Mouse (Mus musculus) MEL (cell line): ENCODE results near the gene Acpp. TPM values are rescaled to one million over a fixed set of nuclear protein-coding genes. Genes with fewer than 3 reads are reported as not detected.

Experiments
- DNase-seq: peaks from one replicate; pipeline ENCODE4 v3.0.0; 2011; ENCODE audit warnings: low read depth, low spot score
- H3K27ac ChIP-seq: 2 replicates; pipeline ENCODE4 v1.5.1; 2012; ENCODE audit warnings: low read depth, mild to moderate bottlenecking, control low read depth, low read length, moderate library complexity; ENCODE audit not compliant: control insufficient read depth
- H3K27me3 ChIP-seq, 2 experiments: fragments of 150-350 bp in 1 of 2; sonication (generic) in 1 of 2; 2 replicates each; pipeline ENCODE4 v1.6.1; 2012; ENCODE audit warnings: low read length in 2 of 2, mild to moderate bottlenecking in 2 of 2, improper control_type of control experiment in 1 of 2, moderate library complexity in 1 of 2; ENCODE audit not compliant: insufficient read depth in 2 of 2, control insufficient read depth in 1 of 2
- H3K36me3 ChIP-seq, 2 experiments: 2 replicates each; pipeline ENCODE4 v1.6.1; 2012 to 2014; ENCODE audit warnings: low read length in 2 of 2, improper control_type of control experiment in 1 of 2, inconsistent platforms in 1 of 2, mild to moderate bottlenecking in 1 of 2; ENCODE audit not compliant: insufficient read depth in 2 of 2, control insufficient read depth in 1 of 2
- H3K4me1 ChIP-seq, 2 experiments: fragments of 150-350 bp in 1 of 2; sonication (generic) in 1 of 2; 2 replicates each; pipeline ENCODE4 v1.6.1; 2012; ENCODE audit warnings: low read length in 2 of 2, improper control_type of control experiment in 1 of 2, mild to moderate bottlenecking in 1 of 2; ENCODE audit not compliant: insufficient read depth in 2 of 2, control insufficient read depth in 1 of 2
- H3K4me3 ChIP-seq, 2 experiments: fragments of 150-350 bp in 1 of 2; sonication (generic) in 1 of 2; 2 replicates each; pipeline ENCODE4 v1.5.1; 2012; ENCODE audit warnings: low read depth in 2 of 2, low read length in 2 of 2, mild to moderate bottlenecking in 2 of 2, moderate library complexity in 2 of 2, control low read depth in 1 of 2, improper control_type of control experiment in 1 of 2; ENCODE audit not compliant: control insufficient read depth in 1 of 2, insufficient read depth in 1 of 2
- H3K79me2 ChIP-seq: 2 replicates; pipeline ENCODE4 v1.6.1; 2012; ENCODE audit warnings: mild to moderate bottlenecking, low read length, moderate library complexity; ENCODE audit not compliant: control insufficient read depth, poor library complexity, insufficient read depth
- H3K9ac ChIP-seq: 2 replicates; pipeline ENCODE4 v1.6.1; 2012; ENCODE audit warnings: low read depth, mild to moderate bottlenecking, control low read depth, low read length, moderate library complexity; ENCODE audit not compliant: control insufficient read depth, poor library complexity, severe bottlenecking
- H3K9me3 ChIP-seq: fragments of 150-350 bp; sonication (generic); replicated peaks from 2 replicates; pipeline ENCODE4 v1.6.1; 2012; ENCODE audit warnings: mild to moderate bottlenecking, low read length, improper control_type of control experiment, moderate library complexity; ENCODE audit not compliant: insufficient read depth
- BHLHE40 ChIP-seq: IDR thresholded peaks from 2 replicates; pipeline ENCODE4 v1.6.1; 2012; ENCODE audit warnings: low read depth, mild to moderate bottlenecking, inconsistent platforms, low read length, improper control_type of control experiment, borderline replicate concordance
- CHD1 ChIP-seq: IDR thresholded peaks from 2 replicates; pipeline ENCODE4 v1.6.1; 2012; ENCODE audit warnings: low read depth, mild to moderate bottlenecking, inconsistent platforms, low read length, improper control_type of control experiment
- CHD2 ChIP-seq: IDR thresholded peaks from 2 replicates; pipeline ENCODE4 v1.6.1; 2011; ENCODE audit warnings: low read length, improper control_type of control experiment
- CTCF ChIP-seq, 3 experiments: IDR thresholded peaks in 2 of 3; conservative IDR thresholded peaks in 1 of 3; 2 replicates each; pipeline ENCODE4 v1.5.1; 2011 to 2012; ENCODE audit warnings: low read length in 3 of 3, low read depth in 2 of 3, mild to moderate bottlenecking in 2 of 3, improper control_type of control experiment in 1 of 3, inconsistent platforms in 1 of 3, mixed read lengths in 1 of 3, moderate library complexity in 1 of 3; ENCODE audit not compliant: control insufficient read depth in 1 of 3, insufficient read depth in 1 of 3, poor library complexity in 1 of 3, severe bottlenecking in 1 of 3
- E2F4 ChIP-seq: IDR thresholded peaks from 2 replicates; pipeline ENCODE4 v1.6.1; 2011; ENCODE audit warnings: low read depth, low read length, improper control_type of control experiment, borderline replicate concordance
- EP300 ChIP-seq, 2 experiments: IDR thresholded peaks; 2 replicates each; pipeline ENCODE4 v1.6.1; 2011; ENCODE audit warnings: improper control_type of control experiment in 2 of 2, low read length in 2 of 2, low read depth in 1 of 2, mild to moderate bottlenecking in 1 of 2
- KAT2A ChIP-seq: conservative IDR thresholded peaks from 2 replicates; pipeline ENCODE4 v1.6.1; 2012; ENCODE audit warnings: low read depth, low read length, improper control_type of control experiment, inconsistent platforms
- MAFK ChIP-seq: IDR thresholded peaks from 2 replicates; pipeline ENCODE4 v1.6.1; 2011; ENCODE audit warnings: low read depth, mild to moderate bottlenecking, low read length, improper control_type of control experiment, borderline replicate concordance
- MAX ChIP-seq: IDR thresholded peaks from 2 replicates; pipeline ENCODE4 v1.6.1; 2011; ENCODE audit warnings: low read length, improper control_type of control experiment
- MAZ ChIP-seq: IDR thresholded peaks from 2 replicates; pipeline ENCODE4 v1.6.1; 2012; ENCODE audit warnings: low read depth, mild to moderate bottlenecking, inconsistent platforms, low read length, improper control_type of control experiment
- MYB ChIP-seq: IDR thresholded peaks from 2 replicates; pipeline ENCODE4 v1.6.1; 2011; ENCODE audit warnings: mild to moderate bottlenecking, low read depth, low read length, improper control_type of control experiment
- MYC ChIP-seq: IDR thresholded peaks from 2 replicates; pipeline ENCODE4 v1.6.1; 2011; ENCODE audit warnings: low read depth, mild to moderate bottlenecking, low read length, improper control_type of control experiment, moderate library complexity
- NRF1 ChIP-seq: IDR thresholded peaks from 2 replicates; pipeline ENCODE4 v1.6.1; 2014; ENCODE audit warnings: low read depth, mild to moderate bottlenecking, inconsistent platforms, low read length, improper control_type of control experiment, moderate library complexity; ENCODE audit not compliant: poor library complexity, insufficient read depth, severe bottlenecking
- POLR2A ChIP-seq, 2 experiments: IDR thresholded peaks; 2 replicates each; pipeline ENCODE4 v1.6.1; 2011 to 2012; ENCODE audit warnings: low read length in 2 of 2, mild to moderate bottlenecking in 2 of 2, control low read depth in 1 of 2, improper control_type of control experiment in 1 of 2, low read depth in 1 of 2, moderate library complexity in 1 of 2; ENCODE audit not compliant: control insufficient read depth in 1 of 2, insufficient read depth in 1 of 2, poor library complexity in 1 of 2
- POLR2AphosphoS5 ChIP-seq: IDR thresholded peaks from 2 replicates; pipeline ENCODE4 v1.6.1; 2012; ENCODE audit warnings: low read depth, borderline replicate concordance, mild to moderate bottlenecking, inconsistent platforms, low read length, moderate library complexity, mixed read lengths
- SMC3 ChIP-seq: IDR thresholded peaks from 2 replicates; pipeline ENCODE4 v1.6.1; 2011; ENCODE audit warnings: low read depth, low read length, improper control_type of control experiment
- USF1 ChIP-seq: IDR thresholded peaks from 2 replicates; pipeline ENCODE4 v1.6.1; 2014; ENCODE audit warnings: low read depth, mild to moderate bottlenecking, inconsistent platforms, low read length, improper control_type of control experiment, moderate library complexity
- USF2 ChIP-seq, 2 experiments: IDR thresholded peaks; 2 replicates each; pipeline ENCODE4 v1.6.1; 2011 to 2012; ENCODE audit warnings: improper control_type of control experiment in 2 of 2, low read length in 2 of 2, borderline replicate concordance in 1 of 2, inconsistent platforms in 1 of 2, low read depth in 1 of 2, mild to moderate bottlenecking in 1 of 2; ENCODE audit not compliant: insufficient read depth in 1 of 2
- ZC3H11A ChIP-seq: IDR thresholded peaks from 2 replicates; pipeline ENCODE4 v1.6.1; 2012; ENCODE audit warnings: low read depth, mild to moderate bottlenecking, inconsistent platforms, low read length, improper control_type of control experiment
- ZKSCAN1 ChIP-seq: IDR thresholded peaks from 2 replicates; pipeline ENCODE4 v1.6.1; 2012; ENCODE audit warnings: low read depth, mild to moderate bottlenecking, inconsistent platforms, low read length, improper control_type of control experiment, moderate library complexity
- polyA plus RNA-seq, 2 experiments: library from polyadenylated mRNA; stranded (reverse) in 1 of 2; unstranded in 1 of 2; fragments of >175 nt in 1 of 2; fragments of >200 nt in 1 of 2; gene quantifications; 2 replicates each; pipeline versions ENCODE4 v1.2.1 to v1.2.4; 2012; ENCODE audit warnings: low replicate concordance in 2 of 2, low read depth in 1 of 2; ENCODE audit not compliant: insufficient read length in 2 of 2, insufficient read depth in 1 of 2, missing spikeins in 1 of 2
- total RNA-seq: library from RNA; depleted of rRNA; stranded (reverse); fragments of 300-350 nt; gene quantifications from 2 replicates; pipeline ENCODE4 v1.2.3, GENCODE M21; 2012

The Acpp gene
- total and polyA plus RNA-seq, 3 experiments = 0.03 TPM; not detected in 2

- H3K4me1 ChIP-seq = peaks cover 9 to 13% of the 10 kb centered on the region in 2 experiments
- no peak overlapping the region for H3K27ac ChIP-seq
- no peaks in the 10 kb centered on the region for H3K27me3 ChIP-seq
- no peaks in the 10 kb centered on the region for H3K9me3 ChIP-seq
- H3K4me3 ChIP-seq = no peak overlapping the region
- DNase-seq = no peak
- peaks cover 0 to 10% of the 10 kb centered on the region in 2 experiments; a peak in 3 of 4 replicates for H3K36me3 ChIP-seq
- TF ChIP-seq SMC3 (no peak), MAX (no peak), BHLHE40 (no peak), CHD1 (no peak), CTCF (IDR thresholded peaks at IDR 0.05 in 2 of 3, conservative IDR thresholded peaks at IDR 0.05 in 1 of 3; ENCODE audit: control insufficient read depth in 1 of 3, insufficient read depth in 1 of 3, low read depth in 2 of 3, low read length in 3 of 3, poor library complexity in 1 of 3, severe bottlenecking in 1 of 3) (no peak), NRF1 (no peak), MYB (no peak), MAFK (no peak), CHD2 (no peak), ZKSCAN1 (no peak), POLR2AphosphoS5 (no peak), USF2 (IDR thresholded peaks at IDR 0.05; ENCODE audit: borderline replicate concordance in 1 of 2, insufficient read depth in 1 of 2, low read depth in 1 of 2, low read length in 2 of 2) (no peak), MYC (no peak)
- H3K79me2 ChIP-seq = peaks cover 13% of the 10 kb centered on the region
- no peak overlapping the region for H3K9ac ChIP-seq
Observed at GRCm38 (mm10) chr9:104251687-104252086, 85.9 kb downstream of the Acpp start.

- no peak for TF ChIP-seq USF1
- no peak for TF ChIP-seq E2F4
- TF ChIP-seq CHD1 = no peak
- TF ChIP-seq ZC3H11A = no peak
- TF ChIP-seq KAT2A = no peak
- TF ChIP-seq EP300 (IDR thresholded peaks at IDR 0.05; ENCODE audit: low read depth in 1 of 2, low read length in 2 of 2) = no peak
- TF ChIP-seq MAZ = no peak
- no peak for TF ChIP-seq POLR2A (IDR thresholded peaks at IDR 0.05; ENCODE audit: control insufficient read depth in 1 of 2, insufficient read depth in 1 of 2, low read depth in 1 of 2, low read length in 2 of 2, poor library complexity in 1 of 2)
- no peak for TF ChIP-seq MYB
- TF ChIP-seq BHLHE40 = no peak
- TF ChIP-seq, all 39 proteins: peak for 0
- no peak for DNase-seq
Observed at GRCm38 (mm10) chr9:104251111-104251510, 86.4 kb downstream of the Acpp start.

More at GRCm38 (mm10) chr9:104251111-104251510, 86.4 kb downstream of the Acpp start:
- Histone ChIP-seq H3K27ac (no peak overlapping the region), H3K9me3 (no peaks in the 10 kb centered on the region), H3K4me3 (no peak overlapping the region), H3K36me3 (peaks cover 0 to 10% of the 10 kb centered on the region in 2 experiments; a peak in 3 of 4 replicates), H3K9ac (no peak overlapping the region), H3K4me1 (peaks cover 9 to 13% of the 10 kb centered on the region in 2 experiments), H3K79me2 (peaks cover 13% of the 10 kb centered on the region), H3K27me3 (no peaks in the 10 kb centered on the region)
